Mouse (Mus musculus) forebrain, embryonic 11.5 days (tissue): ENCODE data around the gene Thbs1. TPM values are rescaled to one million over a fixed set of nuclear protein-coding genes. Genes with fewer than 3 reads are reported as not detected.

ENCODE experiments used
- ATAC-seq: fragments of 200-750 bp; cut with Nextera tagmentation; replicated peaks from 2 replicates; pipeline ENCODE4 v1.8.0; 2017; ENCODE audit warnings: moderate TSS enrichment; ENCODE audit not compliant: low FRiP score
- DNase-seq: peaks from one replicate; pipeline ENCODE4 v3.0.0-alpha.2; 2017; ENCODE audit warnings: low spot score
- H3K27ac ChIP-seq: fragments of 300-500 bp; sonication (generic); 2 replicates; pipeline ENCODE4 v1.5.1; 2014; ENCODE audit warnings: low read depth, low read length
- H3K27me3 ChIP-seq: fragments of 300-500 bp; sonication (generic); 2 replicates; pipeline ENCODE4 v1.6.1; 2014; ENCODE audit warnings: mild to moderate bottlenecking, low read length, mixed read lengths; ENCODE audit not compliant: control insufficient read depth, insufficient read depth
- H3K36me3 ChIP-seq: fragments of 300-500 bp; sonication (generic); 2 replicates; pipeline ENCODE4 v1.6.1; 2014; ENCODE audit warnings: mild to moderate bottlenecking, low read length, moderate library complexity, mixed read lengths; ENCODE audit not compliant: control insufficient read depth, insufficient read depth
- H3K4me1 ChIP-seq: fragments of 300-500 bp; sonication (generic); replicated peaks from 2 replicates; pipeline ENCODE4 v1.6.1; 2014; ENCODE audit warnings: low read length, mixed read lengths; ENCODE audit not compliant: control insufficient read depth, insufficient read depth
- H3K4me2 ChIP-seq: fragments of 300-500 bp; sonication (generic); 2 replicates; pipeline ENCODE4 v1.6.1; 2014; ENCODE audit warnings: low read depth, mild to moderate bottlenecking, low read length, moderate library complexity, mixed read lengths; ENCODE audit not compliant: severe bottlenecking
- H3K4me3 ChIP-seq: fragments of 300-500 bp; sonication (generic); 2 replicates; pipeline ENCODE4 v1.5.1; 2014; ENCODE audit warnings: low read depth, low read length
- H3K9ac ChIP-seq: fragments of 300-500 bp; sonication (generic); 2 replicates; pipeline ENCODE4 v1.6.1; 2014; ENCODE audit warnings: low read length
- H3K9me3 ChIP-seq: fragments of 300-500 bp; sonication (generic); 2 replicates; pipeline ENCODE4 v1.6.1; 2016; ENCODE audit warnings: low read length, mixed read lengths; ENCODE audit not compliant: control insufficient read depth
- WGBS: fragments of 180-500 bp; shearing (Covaris S2); extraction: QIAGEN DNeasy Blood & Tissue Kit; methylation state at CpG from one replicate; pipeline ENCODE4 v1.1.7; 2014; 5-methylcytosine and 5-hydroxymethylcytosine counted together
- polyA plus RNA-seq: library from polyadenylated mRNA; unstranded; fragments of >200 nt; fragmentation: Nextera tagmentation; extraction: Ambion mirVana; gene quantifications from 2 replicates; pipeline ENCODE4 v1.2.1, GENCODE M21; 2014

The Thbs1 gene
- polyA plus RNA-seq, 1 experiment from 2014 or later, result 63.4 TPM

- Histone ChIP-seq H3K36me3 (peaks cover 4% of the 10 kb centered on the region; the same call in 1 of the 2 replicates), H3K4me3 (no peak overlapping the region), H3K4me1 (peaks cover 6% of the 10 kb centered on the region; the same call in 1 of the 2 replicates), H3K9ac (no peak overlapping the region), H3K9me3 (no peaks in the 10 kb centered on the region), H3K4me2 (no peak overlapping the region), H3K27me3 (no peaks in the 10 kb centered on the region), H3K27ac (no peak overlapping the region)
- WGBS, result 74% methylated on average over 11 of the region's 11 CpGs
- ATAC-seq, result no peak
- no peak for DNase-seq
Observed at GRCm38 (mm10) chr2:118125211-118125939, 13.7 kb downstream of the Thbs1 start.

GRCm38 (mm10) chr2:118125943-118126470 lies 14.3 kb downstream of the Thbs1 start:
- Histone ChIP-seq H3K9ac (no peak overlapping the region), H3K27me3 (no peaks in the 10 kb centered on the region), H3K4me2 (no peak overlapping the region), H3K4me1 (peaks cover 6% of the 10 kb centered on the region; the same call in 1 of the 2 replicates), H3K9me3 (no peaks in the 10 kb centered on the region), H3K36me3 (peaks cover 4% of the 10 kb centered on the region; the same call in 1 of the 2 replicates), H3K27ac (no peak overlapping the region), H3K4me3 (no peak overlapping the region)
- ATAC-seq (no peak), DNase-seq (peak; percentile 48)
- WGBS, result 49% methylated on average over 7 of the region's 7 CpGs

GRCm38 (mm10) chr2:118127516-118128288 lies 16.0 kb downstream of the Thbs1 start:
- no peak overlapping the region for H3K9ac ChIP-seq
- no peak overlapping the region for H3K4me2 ChIP-seq
- no peak overlapping the region for H3K4me3 ChIP-seq
- peaks cover 6% of the 10 kb centered on the region; the same call in 1 of the 2 replicates for H3K4me1 ChIP-seq
- H3K27me3 ChIP-seq, result no peaks in the 10 kb centered on the region
- DNase-seq (no peak), ATAC-seq (no peak)
- no peaks in the 10 kb centered on the region for H3K9me3 ChIP-seq
- no peak overlapping the region for H3K27ac ChIP-seq
- H3K36me3 ChIP-seq, result 0 out of 2 replicates have a peak, but pooled peaks cover 4% of the 10 kb centered on the region
- 81% methylated on average over 5 of the region's 5 CpGs for WGBS

DNA sequence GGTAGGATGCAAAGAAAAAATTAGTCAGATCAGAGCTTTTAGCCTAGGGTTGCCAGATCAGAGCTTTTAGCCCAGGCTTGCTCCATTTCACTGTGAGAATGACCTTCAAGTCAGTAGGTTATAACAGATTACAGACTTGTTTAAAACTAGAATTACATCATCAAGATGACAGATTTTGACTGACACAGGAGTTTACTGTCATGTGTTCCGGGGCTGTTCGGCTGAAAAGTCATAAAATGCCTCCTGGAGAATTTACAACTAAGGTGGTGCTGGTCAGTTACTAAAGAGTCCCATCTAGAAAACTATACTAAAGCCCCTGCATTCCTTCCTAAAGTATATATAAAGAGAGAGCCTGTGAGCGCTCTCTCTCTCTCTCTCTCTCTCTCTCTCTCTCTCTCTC lies 16.6 kb downstream of the Thbs1 start:
- Histone ChIP-seq H3K27me3 (no peaks in the 10 kb centered on the region), H3K4me1 (peaks cover 6% of the 10 kb centered on the region; the same call in 1 of the 2 replicates), H3K4me3 (no peak overlapping the region), H3K36me3 (0 out of 2 replicates have a peak, but pooled peaks cover 3% of the 10 kb centered on the region), H3K27ac (no peak overlapping the region), H3K9me3 (no peaks in the 10 kb centered on the region), H3K9ac (no peak overlapping the region), H3K4me2 (no peak overlapping the region)
- no peak for ATAC-seq
- WGBS, result 82% methylated on average over 3 of the region's 3 CpGs
- DNase-seq, result no peak

GRCm38 (mm10) chr2:118137071-118137470 lies 25.4 kb downstream of the Thbs1 start:
- 92% methylated on average over 9 of the region's 9 CpGs for WGBS
- ATAC-seq (no peak), DNase-seq (no peak)
- no peak overlapping the region for H3K9ac ChIP-seq
- H3K4me2 ChIP-seq, result no peak overlapping the region
- H3K36me3 ChIP-seq, result no peaks in the 10 kb centered on the region
- no peaks in the 10 kb centered on the region for H3K4me1 ChIP-seq
- H3K4me3 ChIP-seq, result no peak overlapping the region
- H3K27me3 ChIP-seq, result no peaks in the 10 kb centered on the region
- H3K9me3 ChIP-seq, result no peaks in the 10 kb centered on the region
- H3K27ac ChIP-seq, result no peak overlapping the region

DNA sequence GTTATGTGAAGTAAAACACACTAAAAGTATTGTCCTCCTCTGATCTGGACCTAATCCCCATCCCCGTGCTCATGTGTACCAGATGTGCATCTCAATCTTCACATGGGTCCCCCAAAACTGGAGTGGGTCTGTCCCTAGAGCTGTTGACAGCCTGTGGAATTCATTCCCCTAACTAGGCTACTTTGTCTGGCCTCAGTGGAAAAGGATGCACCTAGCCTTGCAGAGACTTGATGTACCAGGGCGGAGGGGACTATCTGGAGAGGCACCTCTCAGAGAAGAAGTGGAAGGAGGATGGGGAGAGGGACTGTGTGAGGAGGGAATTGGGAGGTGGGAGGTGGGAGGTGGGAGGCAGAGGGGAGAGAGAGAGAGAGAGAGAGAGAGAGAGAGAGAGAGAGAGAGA lies 26.1 kb downstream of the Thbs1 start:
- no peaks in the 10 kb centered on the region for H3K9me3 ChIP-seq
- H3K27me3 ChIP-seq, result no peaks in the 10 kb centered on the region
- no peaks in the 10 kb centered on the region for H3K36me3 ChIP-seq
- ATAC-seq, result no peak
- H3K27ac ChIP-seq, result no peak overlapping the region
- H3K4me3 ChIP-seq, result no peak overlapping the region
- DNase-seq, result no peak
- no peak overlapping the region for H3K4me2 ChIP-seq
- H3K9ac ChIP-seq, result no peak overlapping the region
- no peaks in the 10 kb centered on the region for H3K4me1 ChIP-seq
- 92% methylated on average over 2 of the region's 2 CpGs for WGBS

- 90% methylated on average over 6 of the region's 6 CpGs for WGBS
- Histone ChIP-seq H3K9ac (no peak overlapping the region), H3K9me3 (no peaks in the 10 kb centered on the region), H3K36me3 (no peaks in the 10 kb centered on the region), H3K27ac (no peak overlapping the region), H3K4me2 (no peak overlapping the region), H3K27me3 (no peaks in the 10 kb centered on the region), H3K4me3 (no peak overlapping the region), H3K4me1 (no peaks in the 10 kb centered on the region)
- ATAC-seq, result no peak
- no peak for DNase-seq
Observed at GRCm38 (mm10) chr2:118139261-118139660, 27.6 kb downstream of the Thbs1 start.

DNA sequence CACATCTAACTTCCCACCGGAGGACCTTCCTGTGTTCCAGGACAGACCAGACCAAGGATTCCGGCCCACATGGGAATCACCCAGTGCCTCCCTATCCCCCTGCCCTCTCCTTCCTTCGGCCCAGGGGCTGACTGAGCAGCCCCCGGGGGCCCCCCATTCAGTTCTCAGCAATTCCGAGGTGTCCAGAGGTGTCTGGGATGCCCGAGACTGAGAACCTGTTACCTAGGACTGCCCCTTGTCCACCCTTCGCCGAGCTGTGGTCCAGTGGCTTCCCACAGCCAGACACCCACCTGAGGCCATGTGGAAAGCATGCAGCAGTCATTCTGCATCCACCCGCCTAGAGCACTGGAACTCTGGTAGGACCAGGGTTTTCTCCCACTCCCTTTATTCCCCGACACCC lies 30.0 kb downstream of the Thbs1 start:
- Histone ChIP-seq H3K4me1 (no peaks in the 10 kb centered on the region), H3K9ac (no peak overlapping the region), H3K27ac (no peak overlapping the region), H3K36me3 (no peaks in the 10 kb centered on the region), H3K9me3 (no peaks in the 10 kb centered on the region), H3K4me3 (no peak overlapping the region), H3K4me2 (no peak overlapping the region), H3K27me3 (no peaks in the 10 kb centered on the region)
- no peak for ATAC-seq
- 93% methylated on average over 10 of the region's 10 CpGs for WGBS
- DNase-seq, result no peak
